Mouse (Mus musculus): ENCODE data around the gene Pla2g15.

GRCm38 (mm10) chr8:106146014-106146413 lies 4.2 kb upstream of the Pla2g15 start:
- TF ChIP-seq POLR2A (IDR thresholded peaks at IDR 0.05; ENCODE audit: low read depth, low read length), result no peak
- TF ChIP-seq CTCF (IDR thresholded peaks at IDR 0.05; ENCODE audit: extremely low read depth, insufficient read length, insufficient replicate concordance, low read depth, low read length), result no peak
